Mouse (Mus musculus): Measurements from ENCODE around the gene Tenm3. TPM values are rescaled to one million over a fixed set of nuclear protein-coding genes. Genes with fewer than 3 reads are reported as not detected.

The Tenm3 gene
- polyA plus RNA-seq, 2 experiments, result 2.2 to 3.1 TPM

GRCm38 (mm10) chr8:48511546-48511945 is 332.2 kb downstream of the Tenm3 start:
- Histone ChIP-seq H3K27me3 (ENCODE audit: control insufficient read depth, insufficient read depth, low read length) (no peaks in the 10 kb centered on the region), H3K36me3 (replicated peaks; ENCODE audit: control insufficient read depth, insufficient read depth, low read depth) (no peaks in the 10 kb centered on the region), H3K27ac (no peak overlapping the region), H3K4me1 (replicated peaks; ENCODE audit: control insufficient read depth in 2 of 2, insufficient read depth in 2 of 2, low read length in 1 of 2) (no peaks in the 10 kb centered on the region), H3K4me2 (ENCODE audit: low read depth) (no peak overlapping the region), H3K9me3 (ENCODE audit: control insufficient read depth, low read length) (no peaks in the 10 kb centered on the region), H3K4me3 (ENCODE audit: insufficient read depth in 1 of 2, low read depth in 2 of 2, low read length in 2 of 2) (no peak overlapping the region), H3K9ac (replicated peaks) (no peak overlapping the region)
- no peak for TF ChIP-seq CTCF (IDR thresholded peaks at IDR 0.05; ENCODE audit: low read depth)
- TF ChIP-seq EP300 (IDR thresholded peaks at IDR 0.05; ENCODE audit: low read depth), result no peak
- DNase-seq (ENCODE audit: low read depth in 3 of 3, low spot score in 3 of 3) (no peak), ATAC-seq (ENCODE audit: insufficient read depth) (no peak)
- WGBS (ENCODE audit: insufficient replicate concordance), result 75% methylated on average over 12 of the region's 12 CpGs

- no peak overlapping the region for H3K4me3 ChIP-seq (ENCODE audit: insufficient read depth in 1 of 2, low read depth in 2 of 2, low read length in 2 of 2)
- no peak for ATAC-seq (ENCODE audit: insufficient read depth)
- WGBS (ENCODE audit: insufficient replicate concordance), result 74% methylated on average over 14 of the region's 14 CpGs
These were observed 332.6 kb downstream of the Tenm3 start for GRCm38 (mm10) chr8:48511137-48511536.

GRCm38 (mm10) chr8:48508641-48509599 is 334.8 kb downstream of the Tenm3 start:
- 71% methylated on average over 29 of the region's 29 CpGs for WGBS (ENCODE audit: insufficient replicate concordance)
- DNase-seq (ENCODE audit: low read depth in 3 of 3, low spot score in 3 of 3), result no peak

More at GRCm38 (mm10) chr8:48511137-48511536, 332.6 kb downstream of the Tenm3 start:
- no peak for TF ChIP-seq CTCF (IDR thresholded peaks at IDR 0.05; ENCODE audit: low read depth)
- TF ChIP-seq EP300 (IDR thresholded peaks at IDR 0.05; ENCODE audit: low read depth), result no peak
- H3K9me3 ChIP-seq (ENCODE audit: control insufficient read depth, low read length), result no peaks in the 10 kb centered on the region
- no peak overlapping the region for H3K9ac ChIP-seq (replicated peaks)
- H3K4me1 ChIP-seq (replicated peaks; ENCODE audit: control insufficient read depth in 2 of 2, insufficient read depth in 2 of 2, low read length in 1 of 2), result no peaks in the 10 kb centered on the region
- no peak for DNase-seq (ENCODE audit: low read depth in 3 of 3, low spot score in 3 of 3)
- H3K36me3 ChIP-seq (replicated peaks; ENCODE audit: control insufficient read depth, insufficient read depth, low read depth), result no peaks in the 10 kb centered on the region
- H3K27ac ChIP-seq, result no peak overlapping the region
- no peak overlapping the region for H3K4me2 ChIP-seq (ENCODE audit: low read depth)
- H3K27me3 ChIP-seq (ENCODE audit: control insufficient read depth, insufficient read depth, low read length), result no peaks in the 10 kb centered on the region

GRCm38 (mm10) chr8:48507719-48508501 is 335.8 kb downstream of the Tenm3 start:
- DNase-seq (ENCODE audit: low read depth in 3 of 3, low spot score in 3 of 3) (no peak), ATAC-seq (ENCODE audit: insufficient read depth) (no peak)
- no peaks in the 10 kb centered on the region for H3K4me1 ChIP-seq (replicated peaks; ENCODE audit: control insufficient read depth in 2 of 2, insufficient read depth in 2 of 2, low read length in 1 of 2)
- H3K4me3 ChIP-seq (ENCODE audit: insufficient read depth in 1 of 2, low read depth in 2 of 2, low read length in 2 of 2), result no peak overlapping the region
- H3K9me3 ChIP-seq (ENCODE audit: control insufficient read depth, low read length), result no peaks in the 10 kb centered on the region
- no peaks in the 10 kb centered on the region for H3K36me3 ChIP-seq (replicated peaks; ENCODE audit: control insufficient read depth, insufficient read depth, low read depth)
- H3K4me2 ChIP-seq (ENCODE audit: low read depth), result no peak overlapping the region
- TF ChIP-seq CTCF (IDR thresholded peaks at IDR 0.05; ENCODE audit: low read depth), result no peak
- TF ChIP-seq EP300 (IDR thresholded peaks at IDR 0.05; ENCODE audit: low read depth), result no peak
- H3K27me3 ChIP-seq (ENCODE audit: control insufficient read depth, insufficient read depth, low read length), result no peaks in the 10 kb centered on the region
- H3K9ac ChIP-seq (replicated peaks), result no peak overlapping the region
- WGBS (ENCODE audit: insufficient replicate concordance), result 76% methylated on average over 10 of the region's 10 CpGs
- no peak overlapping the region for H3K27ac ChIP-seq

More at GRCm38 (mm10) chr8:48508641-48509599, 334.8 kb downstream of the Tenm3 start:
- Histone ChIP-seq H3K36me3 (replicated peaks; ENCODE audit: control insufficient read depth, insufficient read depth, low read depth) (no peaks in the 10 kb centered on the region), H3K4me2 (ENCODE audit: low read depth) (no peak overlapping the region), H3K4me3 (ENCODE audit: insufficient read depth in 1 of 2, low read depth in 2 of 2, low read length in 2 of 2) (no peak overlapping the region), H3K27ac (no peak overlapping the region), H3K27me3 (ENCODE audit: control insufficient read depth, insufficient read depth, low read length) (no peaks in the 10 kb centered on the region), H3K9ac (replicated peaks) (no peak overlapping the region), H3K4me1 (replicated peaks; ENCODE audit: control insufficient read depth in 2 of 2, insufficient read depth in 2 of 2, low read length in 1 of 2) (no peaks in the 10 kb centered on the region), H3K9me3 (ENCODE audit: control insufficient read depth, low read length) (no peaks in the 10 kb centered on the region)
- ATAC-seq (ENCODE audit: insufficient read depth), result no peak
- TF ChIP-seq EP300 (IDR thresholded peaks at IDR 0.05; ENCODE audit: low read depth), result no peak
- TF ChIP-seq CTCF (IDR thresholded peaks at IDR 0.05; ENCODE audit: low read depth), result no peak

GRCm38 (mm10) chr8:48492491-48492890 is 351.3 kb downstream of the Tenm3 start:
- ATAC-seq (ENCODE audit: insufficient read depth) (no peak), DNase-seq (ENCODE audit: low read depth in 3 of 3, low spot score in 3 of 3) (no peak)

More at GRCm38 (mm10) chr8:48492491-48492890, 351.3 kb downstream of the Tenm3 start:
- no peaks in the 10 kb centered on the region for H3K4me1 ChIP-seq (replicated peaks; ENCODE audit: control insufficient read depth in 2 of 2, insufficient read depth in 2 of 2, low read length in 1 of 2)
- H3K27ac ChIP-seq, result no peak overlapping the region
- no peaks in the 10 kb centered on the region for H3K36me3 ChIP-seq (replicated peaks; ENCODE audit: control insufficient read depth, insufficient read depth, low read depth)
- no peak overlapping the region for H3K4me3 ChIP-seq (ENCODE audit: insufficient read depth in 1 of 2, low read depth in 2 of 2, low read length in 2 of 2)
- 55% methylated on average over 5 of the region's 5 CpGs for WGBS (ENCODE audit: insufficient replicate concordance)
- H3K27me3 ChIP-seq (ENCODE audit: control insufficient read depth, insufficient read depth, low read length), result no peaks in the 10 kb centered on the region
- TF ChIP-seq CTCF (IDR thresholded peaks at IDR 0.05; ENCODE audit: low read depth), result no peak
- no peak for TF ChIP-seq EP300 (IDR thresholded peaks at IDR 0.05; ENCODE audit: low read depth)
- H3K4me2 ChIP-seq (ENCODE audit: low read depth), result no peak overlapping the region
- H3K9me3 ChIP-seq (ENCODE audit: control insufficient read depth, low read length), result no peaks in the 10 kb centered on the region
- H3K9ac ChIP-seq (replicated peaks), result no peak overlapping the region
